Mouse (Mus musculus): ENCODE measurements around the gene Lrrtm4.

Lrrtm4 gene

GRCm38 (mm10) chr6:80303568-80303967 is 284.9 kb downstream of the Lrrtm4 start:
- no peak for DNase-seq (ENCODE audit: inconsistent ontology term)

GRCm38 (mm10) chr6:80328391-80328790 is 309.7 kb downstream of the Lrrtm4 start:
- DNase-seq (ENCODE audit: inconsistent ontology term), result no peak

- DNase-seq (ENCODE audit: inconsistent ontology term), result no peak
These were observed 313.1 kb downstream of the Lrrtm4 start for GRCm38 (mm10) chr6:80331751-80332150.

- DNase-seq (ENCODE audit: inconsistent ontology term), result peak; percentile 57
These were observed 333.6 kb downstream of the Lrrtm4 start for GRCm38 (mm10) chr6:80352307-80352706.

GRCm38 (mm10) chr6:80357092-80357491 is 338.4 kb downstream of the Lrrtm4 start:
- no peak for DNase-seq (ENCODE audit: inconsistent ontology term)

GRCm38 (mm10) chr6:80363593-80363992 is 344.9 kb downstream of the Lrrtm4 start:
- no peak for DNase-seq (ENCODE audit: inconsistent ontology term)

- DNase-seq (ENCODE audit: inconsistent ontology term), result no peak
These were observed 347.9 kb downstream of the Lrrtm4 start for GRCm38 (mm10) chr6:80366532-80366931.

GRCm38 (mm10) chr6:80389571-80389970 is 370.9 kb downstream of the Lrrtm4 start:
- no peak for DNase-seq (ENCODE audit: inconsistent ontology term)

GRCm38 (mm10) chr6:80406757-80407156 is 388.1 kb downstream of the Lrrtm4 start:
- DNase-seq (ENCODE audit: inconsistent ontology term), result no peak

GRCm38 (mm10) chr6:80440135-80440534 is 421.5 kb downstream of the Lrrtm4 start:
- no peak for DNase-seq (ENCODE audit: inconsistent ontology term)

- no peak for DNase-seq (ENCODE audit: inconsistent ontology term)
These were observed 451.9 kb downstream of the Lrrtm4 start for GRCm38 (mm10) chr6:80470546-80470945.

- no peak for DNase-seq (ENCODE audit: inconsistent ontology term)
These were observed 457.5 kb downstream of the Lrrtm4 start for GRCm38 (mm10) chr6:80476153-80476552.

GRCm38 (mm10) chr6:80545017-80545416 is 526.3 kb downstream of the Lrrtm4 start:
- DNase-seq (ENCODE audit: inconsistent ontology term), result no peak

- no peak for DNase-seq (ENCODE audit: inconsistent ontology term)
These were observed 531.2 kb downstream of the Lrrtm4 start for GRCm38 (mm10) chr6:80549907-80550306.

- no peak for DNase-seq (ENCODE audit: inconsistent ontology term)
These were observed 534.7 kb downstream of the Lrrtm4 start for GRCm38 (mm10) chr6:80553398-80553797.

- no peak for DNase-seq (ENCODE audit: inconsistent ontology term)
These were observed 536.3 kb downstream of the Lrrtm4 start for GRCm38 (mm10) chr6:80554991-80555390.

- DNase-seq (ENCODE audit: inconsistent ontology term), result no peak
These were observed 558.5 kb downstream of the Lrrtm4 start for GRCm38 (mm10) chr6:80577227-80577626.

- DNase-seq (ENCODE audit: inconsistent ontology term), result no peak
These were observed 563.5 kb downstream of the Lrrtm4 start for GRCm38 (mm10) chr6:80582225-80582624.

- DNase-seq (ENCODE audit: inconsistent ontology term), result no peak
These were observed 571.1 kb downstream of the Lrrtm4 start for GRCm38 (mm10) chr6:80589776-80590175.

- peak; percentile 37 for DNase-seq (ENCODE audit: inconsistent ontology term)
These were observed 600.8 kb downstream of the Lrrtm4 start for GRCm38 (mm10) chr6:80619508-80619907.

- DNase-seq (ENCODE audit: inconsistent ontology term), result no peak
These were observed 604.1 kb downstream of the Lrrtm4 start for GRCm38 (mm10) chr6:80622676-80623334.

GRCm38 (mm10) chr6:80625509-80625908 is 606.8 kb downstream of the Lrrtm4 start:
- DNase-seq (ENCODE audit: inconsistent ontology term), result no peak

- DNase-seq (ENCODE audit: inconsistent ontology term), result no peak
These were observed 644.1 kb downstream of the Lrrtm4 start for GRCm38 (mm10) chr6:80662729-80663128.

- DNase-seq (ENCODE audit: inconsistent ontology term), result peak; percentile 5
These were observed 645.4 kb downstream of the Lrrtm4 start for GRCm38 (mm10) chr6:80664039-80664438.
